Mouse (Mus musculus) kidney, postnatal 10 days (tissue): ENCODE results near the gene Tm9sf4.
A peak's percentile ranks its signal among the peaks of the same experiment; 100 is the strongest.

Experiments
- DNase-seq: peaks from one replicate; pipeline ENCODE4 v3.0.0; 2021; ENCODE audit warnings: mixed read lengths

The Tm9sf4 gene

DNA sequence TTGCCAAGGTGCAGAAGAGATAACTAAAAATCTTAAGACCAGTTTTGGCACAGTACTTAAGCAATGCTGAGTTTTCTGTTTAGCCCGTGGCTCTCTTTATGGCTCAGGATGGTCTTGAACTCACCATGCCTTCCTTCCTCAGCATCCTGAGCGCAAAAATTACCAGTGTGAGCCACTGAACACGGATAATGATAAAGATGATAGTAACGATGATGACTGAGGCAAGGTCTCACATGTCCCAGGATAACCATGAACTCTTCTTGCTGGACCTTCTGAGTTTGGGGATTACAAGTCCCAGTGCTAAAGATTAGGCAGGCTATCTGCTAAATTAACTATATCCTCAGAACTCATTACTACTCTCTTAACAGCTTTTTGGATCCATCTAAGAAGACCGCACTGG is 970 bp upstream of the Tm9sf4 start:
- no peak for DNase-seq

GRCm38 (mm10) chr2:153161684-153162080 is 579 bp downstream of the Tm9sf4 start:
- DNase-seq = no peak

DNA sequence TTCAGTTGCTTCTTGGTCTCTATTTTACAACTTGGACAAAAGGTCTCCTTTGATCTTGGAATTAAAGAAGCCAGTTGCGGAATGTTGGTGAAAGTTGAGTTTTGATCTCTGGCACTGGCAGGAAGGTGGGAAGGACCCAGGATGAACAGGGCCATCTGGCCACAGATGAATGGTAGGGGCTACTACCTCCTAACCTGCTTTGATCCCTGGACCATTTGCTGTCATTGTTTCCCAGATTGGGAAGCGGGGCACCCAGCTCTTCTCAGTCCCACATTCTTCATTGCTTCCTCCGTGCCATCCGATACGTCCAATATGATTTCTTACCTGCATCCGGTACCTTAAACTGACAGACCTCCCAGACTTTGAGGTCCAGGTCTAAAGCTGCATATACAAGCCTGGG is 6.0 kb downstream of the Tm9sf4 start:
- DNase-seq = no peak

- DNase-seq = peak; percentile 27
Measured at GRCm38 (mm10) chr2:153168134-153168820, 7.2 kb downstream of the Tm9sf4 start.

- no peak for DNase-seq
Measured at GRCm38 (mm10) chr2:153170490-153171224, 9.6 kb downstream of the Tm9sf4 start.

DNA sequence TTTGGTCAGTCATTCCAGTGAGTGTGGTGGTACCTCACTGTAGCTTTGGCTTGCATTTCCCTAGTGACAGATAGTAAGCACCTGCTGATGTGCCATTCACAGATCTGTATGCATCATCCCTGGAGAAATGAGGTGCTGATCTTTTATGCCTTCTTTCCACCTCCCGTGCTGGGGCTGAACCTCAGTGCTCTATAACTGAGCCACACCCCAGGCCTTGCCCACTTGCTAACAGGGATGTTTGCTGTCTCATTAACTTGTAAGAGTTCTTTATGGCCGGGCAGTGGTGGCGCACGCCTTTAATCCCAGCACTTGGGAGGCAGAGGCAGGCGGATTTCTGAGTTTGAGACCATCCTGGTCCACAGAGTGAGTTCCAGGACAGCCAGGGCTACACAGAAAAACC is 10.9 kb downstream of the Tm9sf4 start:
- DNase-seq = no peak

DNA sequence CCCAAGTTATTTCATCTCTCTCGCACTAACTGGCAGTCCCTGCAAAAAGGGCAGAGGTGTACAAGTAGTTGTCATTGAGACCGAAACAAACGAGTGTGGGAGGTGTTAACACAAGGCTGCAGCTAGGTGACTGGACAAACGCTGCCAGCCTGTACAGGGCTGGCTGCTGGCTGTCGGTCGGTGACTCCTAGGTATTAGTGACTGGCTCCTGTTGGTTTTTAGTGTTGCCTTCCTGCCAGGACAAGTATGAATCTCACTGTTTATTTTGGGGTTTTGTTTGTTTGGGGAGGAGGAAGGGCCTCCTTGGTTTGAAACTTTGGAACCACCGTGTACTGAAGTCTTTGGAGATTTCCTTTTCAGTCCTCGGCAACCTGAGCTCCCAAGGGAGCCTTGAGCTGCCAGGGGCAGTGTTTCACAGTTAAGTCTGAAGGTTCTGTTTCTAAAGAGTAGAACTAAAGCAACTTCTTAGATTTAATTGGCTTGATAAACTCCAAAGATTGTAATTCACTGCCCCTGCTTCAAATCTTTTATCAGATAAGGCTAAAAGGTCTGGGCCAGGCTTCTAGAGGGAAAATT is 15.0 kb downstream of the Tm9sf4 start:
- no peak for DNase-seq

DNA sequence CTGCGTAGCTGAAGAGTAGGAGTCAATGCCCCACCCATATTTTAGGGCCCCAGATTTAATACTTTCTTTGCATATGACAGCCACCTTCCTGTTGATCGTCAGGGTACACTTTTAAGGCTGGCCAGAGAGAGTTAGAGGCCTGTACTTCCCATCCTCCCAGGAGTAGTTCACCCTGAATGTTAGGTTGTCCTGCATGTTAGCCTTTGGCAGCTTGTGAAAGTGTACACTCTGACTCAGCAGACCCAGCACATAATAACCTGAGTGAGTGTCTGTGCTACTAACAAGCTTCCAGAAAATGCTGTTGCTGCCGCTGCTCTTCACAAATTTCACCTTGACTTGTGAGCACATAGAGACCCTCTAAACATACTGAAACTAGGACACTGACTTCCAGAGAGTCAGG is 16.1 kb downstream of the Tm9sf4 start:
- DNase-seq = no peak

DNA sequence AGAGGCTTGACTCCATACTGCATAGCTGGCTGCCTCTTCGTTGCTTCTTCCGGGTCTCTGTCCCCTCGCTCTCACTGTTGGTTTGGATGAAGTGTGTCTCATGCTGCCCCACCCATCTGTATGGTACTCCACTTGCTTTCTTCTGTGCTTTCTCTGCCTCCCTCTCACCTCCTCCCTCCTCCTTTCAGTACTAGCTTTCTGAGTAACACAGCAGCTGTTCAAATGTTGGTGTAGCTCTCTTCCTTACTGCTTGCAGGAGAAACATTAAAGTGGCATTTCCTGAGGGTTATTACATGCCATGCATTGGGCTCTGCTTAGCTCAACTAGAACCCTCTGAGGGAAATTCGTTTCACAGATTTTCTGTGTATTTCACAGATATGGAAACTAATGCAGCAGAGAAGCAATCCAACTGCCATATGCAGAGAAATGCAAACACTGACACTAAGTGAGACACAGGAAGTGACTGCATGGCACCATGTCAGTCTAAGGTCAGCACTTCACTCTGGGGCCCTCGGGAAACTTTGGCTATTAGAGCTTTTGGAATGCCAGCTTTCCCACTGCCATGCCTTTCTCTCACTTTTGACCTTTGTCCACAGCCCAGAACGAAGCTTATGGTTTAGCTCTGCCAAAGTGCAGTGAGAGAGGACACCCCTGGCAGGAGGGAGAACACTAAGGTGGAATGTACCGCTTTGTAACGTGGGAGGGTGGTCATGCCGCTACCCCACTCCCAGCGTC is 18.2 kb downstream of the Tm9sf4 start:
- DNase-seq = peak; percentile 24

DNA sequence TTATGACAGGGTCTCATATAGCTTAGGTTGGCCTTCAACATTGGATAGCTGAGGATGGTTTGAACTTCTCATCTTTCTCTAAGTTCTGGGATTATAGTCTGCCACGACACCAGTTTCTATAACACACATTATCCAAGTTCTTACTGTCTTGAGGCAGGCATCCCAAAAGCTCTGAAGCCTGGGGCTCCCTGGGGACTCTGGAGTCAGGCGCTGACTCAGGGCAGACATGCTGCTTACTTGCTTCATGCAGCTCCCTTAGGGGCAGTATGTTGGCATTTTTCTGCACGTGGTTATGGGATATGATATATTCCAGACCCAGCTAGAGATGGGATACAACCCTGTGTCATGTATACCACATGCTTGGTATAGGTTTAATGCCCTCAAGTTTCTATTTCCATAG is 18.9 kb downstream of the Tm9sf4 start:
- DNase-seq = no peak

- DNase-seq = no peak
Measured at GRCm38 (mm10) chr2:153186176-153186591, 25.1 kb downstream of the Tm9sf4 start.

- DNase-seq = no peak
Measured at GRCm38 (mm10) chr2:153187848-153188247, 26.7 kb downstream of the Tm9sf4 start.

- no peak for DNase-seq
Measured at GRCm38 (mm10) chr2:153191242-153191641, 30.1 kb downstream of the Tm9sf4 start.

- DNase-seq = no peak
Measured at GRCm38 (mm10) chr2:153194255-153194654, 33.2 kb downstream of the Tm9sf4 start.

GRCm38 (mm10) chr2:153198485-153198884 is 37.4 kb downstream of the Tm9sf4 start:
- peak; percentile 24 for DNase-seq

- DNase-seq = no peak
Measured at GRCm38 (mm10) chr2:153199114-153199513, 38.0 kb downstream of the Tm9sf4 start.

GRCm38 (mm10) chr2:153202766-153203165 is 41.7 kb downstream of the Tm9sf4 start:
- no peak for DNase-seq

GRCm38 (mm10) chr2:153208149-153208548 is 47.0 kb downstream of the Tm9sf4 start:
- DNase-seq = no peak

DNA sequence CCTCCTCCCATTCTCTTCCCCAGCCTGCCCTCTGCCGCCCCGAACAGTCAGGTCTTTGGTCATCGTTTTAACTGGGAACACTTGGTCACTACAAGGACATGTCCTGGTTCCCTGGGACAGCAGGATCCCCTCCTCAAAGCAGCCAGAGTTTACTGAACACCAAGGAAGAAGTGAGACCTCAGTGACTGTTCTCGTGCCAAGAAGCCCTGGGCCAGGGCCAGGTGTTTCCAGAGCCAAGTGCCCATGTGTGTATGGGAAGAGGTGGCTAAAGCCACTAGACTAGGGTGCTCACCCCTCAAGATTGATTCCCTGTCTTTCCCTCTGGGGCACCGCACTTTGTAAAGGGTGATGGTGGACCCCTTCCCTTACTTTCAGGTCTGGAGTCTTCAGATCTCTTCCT is 48.2 kb downstream of the Tm9sf4 start:
- DNase-seq = no peak

DNA sequence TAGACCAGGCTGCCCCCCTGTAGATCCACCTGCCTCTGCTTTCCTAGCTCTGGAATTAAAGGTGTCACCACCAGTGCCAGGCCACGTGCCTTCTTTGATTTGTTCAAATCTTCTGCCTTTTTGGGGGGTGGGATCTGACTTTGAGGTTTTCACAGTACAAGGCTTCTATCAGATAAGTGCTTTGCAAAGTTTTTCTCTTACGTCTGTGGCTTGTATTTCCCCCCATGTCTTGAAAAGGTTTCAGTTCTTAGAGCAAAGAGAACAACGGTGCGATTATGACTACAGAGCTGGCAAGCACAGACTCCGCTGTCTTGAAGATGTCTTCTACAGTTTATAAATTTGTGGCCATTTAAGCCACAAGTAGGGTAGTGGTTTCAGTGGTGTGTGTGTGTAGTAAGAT is 50.3 kb downstream of the Tm9sf4 start:
- DNase-seq = no peak

- DNase-seq = no peak
Measured at GRCm38 (mm10) chr2:153213351-153213750, 52.2 kb downstream of the Tm9sf4 start.

GRCm38 (mm10) chr2:153214771-153215259 is 53.7 kb downstream of the Tm9sf4 start:
- no peak for DNase-seq

DNA sequence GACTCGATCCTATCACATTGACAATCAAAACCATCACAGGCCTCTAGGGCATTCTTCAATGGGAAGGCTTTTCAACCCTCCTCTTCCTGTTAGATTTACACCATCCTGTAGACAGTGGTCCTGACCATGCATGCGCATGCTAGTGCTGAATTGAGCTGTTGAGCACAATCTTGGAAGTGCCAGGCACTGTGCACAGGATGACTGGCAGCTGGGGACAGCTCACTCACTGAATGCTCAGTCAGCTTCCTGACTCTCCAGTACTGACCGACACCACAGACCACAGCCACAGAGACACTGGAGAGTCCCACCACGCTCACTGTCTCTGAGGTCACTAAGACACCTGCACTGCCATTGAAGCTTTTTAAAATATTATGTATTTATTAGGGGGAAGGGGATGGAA is 54.3 kb downstream of the Tm9sf4 start:
- no peak for DNase-seq
